Mouse (Mus musculus) B cell, adult 2 months (primary cell): ENCODE data around the gene Tsc22d4.
"Not testable (repeated sequence)": the region's sequence is repeated elsewhere in the genome, so short reads cannot be mapped to it uniquely, and the experiment has no call there.

Experiments
- DNase-seq, 2 experiments: peaks; one replicate each; pipeline ENCODE4 v3.0.0; 2022

The Tsc22d4 gene

GRCm38 (mm10) chr5:137742048-137742447 lies 3.5 kb upstream of the Tsc22d4 start:
- no peak for DNase-seq

- no peak for DNase-seq
These were observed 2.7 kb upstream of the Tsc22d4 start for GRCm38 (mm10) chr5:137742836-137743235.

- no peak for DNase-seq
These were observed 1.3 kb upstream of the Tsc22d4 start for GRCm38 (mm10) chr5:137744197-137744596.

GRCm38 (mm10) chr5:137746282-137746850 lies 836 bp downstream of the Tsc22d4 start:
- DNase-seq: peak; percentile 57 to 63

GRCm38 (mm10) chr5:137746851-137747325 lies 1.4 kb downstream of the Tsc22d4 start:
- no peak for DNase-seq

- DNase-seq: peak; percentile 48 to 50
These were observed 1.9 kb downstream of the Tsc22d4 start for GRCm38 (mm10) chr5:137747326-137747961.

GRCm38 (mm10) chr5:137748130-137748770 lies 2.7 kb downstream of the Tsc22d4 start:
- peak; percentile 65 to 71 for DNase-seq

GRCm38 (mm10) chr5:137749196-137749836 lies 3.8 kb downstream of the Tsc22d4 start:
- DNase-seq: no peak

GRCm38 (mm10) chr5:137750212-137750611 lies 4.7 kb downstream of the Tsc22d4 start:
- not testable (repeated sequence) for DNase-seq

- no peak for DNase-seq
These were observed 5.8 kb downstream of the Tsc22d4 start for GRCm38 (mm10) chr5:137751221-137751887.

- DNase-seq: no peak
These were observed 6.5 kb downstream of the Tsc22d4 start for GRCm38 (mm10) chr5:137751988-137752387.

- DNase-seq: no peak
These were observed 7.7 kb downstream of the Tsc22d4 start for GRCm38 (mm10) chr5:137753111-137753832.

GRCm38 (mm10) chr5:137755425-137755824 lies 9.9 kb downstream of the Tsc22d4 start:
- DNase-seq: no peak

GRCm38 (mm10) chr5:137756106-137756505 lies 10.6 kb downstream of the Tsc22d4 start:
- DNase-seq: no peak

- peak; percentile 91 to 93 for DNase-seq
These were observed 11.5 kb downstream of the Tsc22d4 start for GRCm38 (mm10) chr5:137756882-137757661.

- DNase-seq: no peak
These were observed 12.4 kb downstream of the Tsc22d4 start for GRCm38 (mm10) chr5:137757887-137758286.

- DNase-seq: no peak
These were observed 13.5 kb downstream of the Tsc22d4 start for GRCm38 (mm10) chr5:137758921-137759534.

- DNase-seq: peak; percentile 92 to 93
These were observed 14.5 kb downstream of the Tsc22d4 start for GRCm38 (mm10) chr5:137759971-137760412.

- DNase-seq: no peak
These were observed 19.2 kb downstream of the Tsc22d4 start for GRCm38 (mm10) chr5:137764609-137765340.

GRCm38 (mm10) chr5:137766270-137766669 lies 20.7 kb downstream of the Tsc22d4 start:
- DNase-seq: peak; percentile 61 to 65
